ENCODE assay signal across 10 mouse cellular contexts in the genomic region with DNA sequence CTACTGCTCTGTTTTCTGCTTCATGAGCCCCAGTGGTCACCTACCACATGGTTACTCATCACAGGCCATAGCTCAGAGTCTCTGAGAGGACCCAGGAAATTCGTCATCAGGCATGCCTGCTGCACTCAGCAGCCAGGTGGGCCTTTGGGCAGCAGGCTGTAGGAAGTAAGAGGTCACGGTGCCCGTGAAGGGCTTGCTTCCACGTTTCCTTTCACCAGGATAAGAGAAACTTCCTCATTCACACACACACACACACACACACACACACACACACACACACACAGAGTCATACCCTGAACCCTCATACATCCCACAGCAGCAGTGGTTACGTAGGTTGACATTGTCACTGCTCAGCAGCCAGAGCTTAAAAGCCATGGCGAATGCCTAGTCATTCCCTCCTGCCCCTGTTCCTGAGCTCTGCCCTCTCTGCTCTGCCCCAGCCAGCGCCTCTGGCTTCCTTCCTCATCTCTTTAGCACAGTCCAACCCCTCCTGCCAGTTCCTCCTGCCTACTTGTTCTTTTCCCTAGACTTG. TPM values are rescaled to one million over a fixed set of nuclear protein-coding genes. Genes with fewer than 3 reads are reported as not detected.
DNase-seq lines count a peak whose midpoint lies in the region; ATAC-seq lines count a peak whose summit lies in the region.
"Had no signal": no experiment of that assay in that cellular context is flagged by ENCODE, and none has a peak within 500 bp of the region (broad histone marks: within the 10 kb centered on the region; RNA-seq: fewer than 3 reads in every experiment).

No protein-coding gene starts in this region.

- 81% methylated on average over 7 of the region's 7 CpGs for WGBS in midbrain, embryonic 16.5 days
- 85% methylated on average over 7 of the region's 7 CpGs for WGBS in forebrain, embryonic 11.5 days

- peak; percentile 95 to 96 for ATAC-seq in hematopoietic stem cell, adult 5-6 weeks (replicated peaks in 1 of 2; ENCODE audit: insufficient read depth in 1 of 2, low FRiP score in 2 of 2, low TSS enrichment in 1 of 2, low read depth in 1 of 2, poor library complexity in 2 of 2, severe bottlenecking in 2 of 2)
- ATAC-seq in megakaryocyte progenitor cell, adult 5-6 weeks (replicated peaks; ENCODE audit: poor library complexity) = peak; percentile 91
- ATAC-seq in midbrain, embryonic 16.5 days = no peak
- no peak for ATAC-seq in forebrain, embryonic 11.5 days (replicated peaks; ENCODE audit: low FRiP score)

- no peak overlapping the region for H3K4me3 ChIP-seq in midbrain, embryonic 16.5 days (ENCODE audit: low read depth, low read length)
- no peak overlapping the region for H3K4me3 ChIP-seq in forebrain, embryonic 11.5 days (ENCODE audit: low read depth, low read length)
- H3K4me3 ChIP-seq: limb, embryonic 13.5 days; myocyte had no signal

- no peak overlapping the region for H3K4me2 ChIP-seq in midbrain, embryonic 16.5 days (ENCODE audit: low read length)
- H3K4me2 ChIP-seq in forebrain, embryonic 11.5 days (ENCODE audit: low read depth, low read length, severe bottlenecking) = no peak overlapping the region
- H3K4me2 ChIP-seq: limb, embryonic 13.5 days had no signal

- no peaks in the 10 kb centered on the region for H3K36me3 ChIP-seq in midbrain, embryonic 16.5 days (ENCODE audit: control insufficient read depth, insufficient read depth, low read length)
- no peaks in the 10 kb centered on the region for H3K36me3 ChIP-seq in forebrain, embryonic 11.5 days (ENCODE audit: control insufficient read depth, insufficient read depth, low read length)
- H3K36me3 ChIP-seq: limb, embryonic 13.5 days had no signal

- H3K27ac ChIP-seq in midbrain, embryonic 16.5 days (ENCODE audit: low read length) = no peak overlapping the region
- H3K27ac ChIP-seq in forebrain, embryonic 11.5 days (ENCODE audit: low read depth, low read length) = no peak overlapping the region
- H3K27ac ChIP-seq: limb, embryonic 13.5 days had no signal

- H3K4me1 ChIP-seq in midbrain, embryonic 16.5 days (ENCODE audit: control insufficient read depth, insufficient read depth, low read length) = no peaks in the 10 kb centered on the region
- no peaks in the 10 kb centered on the region for H3K4me1 ChIP-seq in forebrain, embryonic 11.5 days (replicated peaks; ENCODE audit: control insufficient read depth, insufficient read depth, low read length)
- H3K4me1 ChIP-seq: limb, embryonic 13.5 days had no signal

- no peak overlapping the region for H3K9ac ChIP-seq in midbrain, embryonic 16.5 days (ENCODE audit: low read depth, low read length)
- H3K9ac ChIP-seq in forebrain, embryonic 11.5 days (ENCODE audit: low read length) = no peak overlapping the region
- H3K9ac ChIP-seq: limb, embryonic 13.5 days had no signal

- no peaks in the 10 kb centered on the region for H3K9me3 ChIP-seq in midbrain, embryonic 16.5 days (replicated peaks; ENCODE audit: control insufficient read depth, low read length, poor library complexity, severe bottlenecking)
- H3K9me3 ChIP-seq in forebrain, embryonic 11.5 days (ENCODE audit: control insufficient read depth, low read length) = no peaks in the 10 kb centered on the region
- H3K9me3 ChIP-seq: limb, embryonic 13.5 days had no signal

- DNase-seq in adrenal gland, adult (ENCODE audit: inconsistent age in 2 of 2, low spot score in 1 of 2) = peak; percentile 12 to 33
- no peak for DNase-seq in adrenal gland, adult 8-10 months
- DNase-seq in kidney, postnatal 25 days = peak; percentile 34 to 70
- no peak for DNase-seq in kidney, postnatal 4 days
- DNase-seq in forebrain, embryonic 11.5 days (ENCODE audit: low spot score) = no peak

- H3K27me3 ChIP-seq in midbrain, embryonic 16.5 days (ENCODE audit: control insufficient read depth, insufficient read depth, low read depth, low read length) = no peaks in the 10 kb centered on the region
- no peaks in the 10 kb centered on the region for H3K27me3 ChIP-seq in forebrain, embryonic 11.5 days (ENCODE audit: control insufficient read depth, insufficient read depth, low read length)
- H3K27me3 ChIP-seq: limb, embryonic 13.5 days had no signal

RNA-seq across cellular contexts. Expression of gene Ankrd33b, which starts 17.6 kb away (rescaled TPM):
- total RNA-seq in adrenal gland, adult 8-10 months (2022) = 1 to 10 TPM; 1.1 to 3.8 (median 2.7) TPM
- 7.3 and 7.4 TPM in 2 replicates for total RNA-seq in hematopoietic stem cell, adult 5-6 weeks (2017)
- 0.20 and 0.79 TPM in 2 replicates for total RNA-seq in megakaryocyte progenitor cell, adult 5-6 weeks (2015)
- total RNA-seq in megakaryocyte progenitor cell, adult 5-6 weeks (2017) = 0.29 and 0.61 TPM in 2 replicates
- polyA plus RNA-seq in midbrain, embryonic 16.5 days (2015; fragmentation: Nextera tagmentation; extraction: Ambion mirVana) = 0.53 and 0.69 TPM in 2 replicates
- polyA plus RNA-seq in forebrain, embryonic 11.5 days (2014; fragmentation: Nextera tagmentation; extraction: Ambion mirVana) = 0.32 and 0.56 TPM in 2 replicates

Comparison
In these comparisons a context has a peak if more than half of its experiments do, and no peak if none do; other contexts are left out.
1. DNase-seq: peak in adrenal gland, adult (2 of 2) and kidney, postnatal 25 days (2 of 2); none in adrenal gland, adult 8-10 months (single experiment), kidney, postnatal 4 days (0 of 2) and forebrain, embryonic 11.5 days (single experiment).
2. ATAC-seq: peak in hematopoietic stem cell, adult 5-6 weeks (2 of 2) and megakaryocyte progenitor cell, adult 5-6 weeks (single experiment); none in midbrain, embryonic 16.5 days (single experiment) and forebrain, embryonic 11.5 days (single experiment).